Mouse (Mus musculus) bone marrow macrophage, adult 2 months (primary cell): ENCODE data around the gene Treml1.

Experiments
- CTCF ChIP-seq: IDR thresholded peaks from 2 replicates; pipeline ENCODE4 v1.5.1; 2012; ENCODE audit warnings: low read depth, mild to moderate bottlenecking, low read length, moderate library complexity
- POLR2A ChIP-seq: IDR thresholded peaks from 2 replicates; pipeline ENCODE4 v1.6.1; 2012; ENCODE audit warnings: mild to moderate bottlenecking, low read depth, low read length, borderline replicate concordance

DNA sequence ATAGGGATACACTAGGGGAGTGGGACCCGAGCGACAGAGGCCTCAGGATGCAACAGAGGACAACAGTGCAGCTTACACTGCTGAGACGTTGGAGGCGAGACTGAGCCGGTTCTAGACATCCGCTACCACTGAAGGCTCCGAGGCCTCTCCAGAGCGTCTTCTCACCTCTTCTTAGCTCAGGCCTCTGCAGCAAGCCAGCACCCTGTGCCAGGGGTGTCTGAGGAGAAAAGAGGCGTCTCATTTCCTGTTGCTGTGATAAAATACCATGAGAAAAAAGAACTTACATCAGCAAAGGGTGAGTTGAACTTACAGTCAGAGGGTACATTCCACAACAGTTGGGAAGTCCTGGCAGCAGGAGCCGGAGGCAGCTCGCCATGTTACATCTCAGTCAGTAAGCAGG is 34.1 kb upstream of the Treml1 start:
- TF ChIP-seq POLR2A (no peak), CTCF (no peak)
